Comparison of ENCODE assay signal across 8 mouse cellular contexts in the genomic region with DNA sequence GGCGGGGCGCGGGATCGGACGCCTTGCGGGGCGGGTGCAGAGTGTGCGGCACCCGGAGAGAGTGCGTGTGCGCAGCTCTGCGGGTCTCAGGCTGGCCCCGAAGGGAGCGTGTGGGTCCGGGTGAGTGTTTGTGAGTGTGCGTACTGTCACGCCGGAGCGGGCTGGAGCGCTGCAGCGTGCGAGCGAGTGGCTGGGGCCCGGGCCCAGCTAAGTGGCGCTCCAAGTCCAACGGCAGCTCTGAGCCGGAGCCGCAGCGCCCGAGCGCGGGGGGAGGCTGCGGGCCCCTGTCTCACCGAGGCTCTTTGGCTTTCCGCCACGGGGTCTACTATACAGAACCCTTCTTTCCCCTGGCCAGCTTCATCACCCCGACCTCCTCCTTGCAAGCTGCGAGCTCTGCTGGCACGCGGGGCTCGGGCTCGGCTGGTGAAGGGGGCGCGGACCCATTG. TPM values are rescaled to one million over a fixed set of nuclear protein-coding genes. Genes with fewer than 3 reads are reported as not detected.
DNase-seq lines count a peak whose midpoint lies in the region; ATAC-seq lines count a peak whose summit lies in the region.

No protein-coding gene starts in this region.

- peaks cover 3% of the 10 kb centered on the region; the same call in 1 of the 2 replicates for H3K4me1 ChIP-seq in erythroblast, embryonic 14.5 days (ENCODE audit: control insufficient read depth)
- H3K4me1 ChIP-seq in forebrain, embryonic 14.5 days (ENCODE audit: control insufficient read depth, insufficient read depth, low read length), result peaks cover 19% of the 10 kb centered on the region
- H3K4me1 ChIP-seq in midbrain, embryonic 15.5 days, result peaks cover 38% of the 10 kb centered on the region

- ATAC-seq in erythroblast, adult 5-6 weeks (replicated peaks; ENCODE audit: low FRiP score, poor library complexity, severe bottlenecking), result no peak
- ATAC-seq in forebrain, embryonic 14.5 days, result peak; percentile 66
- ATAC-seq in midbrain, embryonic 15.5 days (replicated peaks), result peak; percentile 75
- ATAC-seq in granulocyte monocyte progenitor cell, adult 5-6 weeks (replicated peaks; ENCODE audit: poor library complexity, severe bottlenecking), result no peak

- no peaks in the 10 kb centered on the region; the same call in 1 of the 2 replicates for H3K9me3 ChIP-seq in erythroblast, embryonic 14.5 days (ENCODE audit: control insufficient read depth, low read length)
- no peaks in the 10 kb centered on the region for H3K9me3 ChIP-seq in forebrain, embryonic 14.5 days (replicated peaks; ENCODE audit: control insufficient read depth, low read length)
- no peaks in the 10 kb centered on the region for H3K9me3 ChIP-seq in midbrain, embryonic 15.5 days

- H3K9ac ChIP-seq in forebrain, embryonic 14.5 days (ENCODE audit: low read length), result peak overlapping the region; percentile 91
- H3K9ac ChIP-seq in midbrain, embryonic 15.5 days, result peak overlapping the region; percentile 96

- peak overlapping the region; percentile 88 for H3K4me2 ChIP-seq in forebrain, embryonic 14.5 days (ENCODE audit: low read length)
- H3K4me2 ChIP-seq in midbrain, embryonic 15.5 days, result peak overlapping the region; percentile 89

- peaks cover 84% of the 10 kb centered on the region for H3K27me3 ChIP-seq in erythroblast, embryonic 14.5 days (ENCODE audit: control insufficient read depth)
- H3K27me3 ChIP-seq in forebrain, embryonic 14.5 days (replicated peaks; ENCODE audit: control insufficient read depth, insufficient read depth, low read length), result no peaks in the 10 kb centered on the region; the same call in 1 of the 2 replicates
- H3K27me3 ChIP-seq in midbrain, embryonic 15.5 days (replicated peaks), result peaks cover 13% of the 10 kb centered on the region; the same call in 1 of the 2 replicates

- peak overlapping the region; percentile 95 for H3K27ac ChIP-seq in forebrain, embryonic 14.5 days (ENCODE audit: low read depth, low read length)
- peak overlapping the region; percentile 94 for H3K27ac ChIP-seq in midbrain, embryonic 15.5 days

- no peaks in the 10 kb centered on the region for H3K36me3 ChIP-seq in erythroblast, embryonic 14.5 days (ENCODE audit: control insufficient read depth)
- H3K36me3 ChIP-seq in forebrain, embryonic 14.5 days (ENCODE audit: control insufficient read depth, insufficient read depth, low read length), result no peaks in the 10 kb centered on the region
- no peaks in the 10 kb centered on the region for H3K36me3 ChIP-seq in midbrain, embryonic 15.5 days (replicated peaks)

- H3K4me3 ChIP-seq in erythroblast, embryonic 14.5 days (replicated peaks), result peak overlapping the region; percentile 34
- peak overlapping the region; percentile 81 for H3K4me3 ChIP-seq in forebrain, embryonic 14.5 days (ENCODE audit: low read depth, low read length)
- H3K4me3 ChIP-seq in midbrain, embryonic 15.5 days, result peak overlapping the region; percentile 95

- under 1% methylated on average over 39 of the region's 44 CpGs for WGBS in forebrain, embryonic 14.5 days
- WGBS in midbrain, embryonic 15.5 days, result under 1% methylated on average over 44 of the region's 44 CpGs

- DNase-seq in right cerebral cortex, postnatal 4 days, result peak; percentile 68
- DNase-seq in right cerebral cortex, adult 2 months (ENCODE audit: low spot score in 2 of 2), result no peak
- peak; percentile 75 for DNase-seq in forebrain, embryonic 14.5 days (ENCODE audit: low spot score)
- peak; percentile 42 for DNase-seq in layer of hippocampus, adult 9-11 months

RNA-seq across cellular contexts. Expression of a gene that starts 0.5 kb away (rescaled TPM):
- polyA plus RNA-seq in erythroblast, embryonic 14.5 days (2012), result 0.03 and 0.04 TPM in 2 replicates
- total RNA-seq in erythroblast, adult 5-6 weeks (2015; ENCODE audit: low replicate concordance), result 0.84 TPM in 1 of 2 replicates, not detected in the other
- 1.1 TPM in 1 of 2 replicates, not detected in the other for total RNA-seq in erythroblast, adult 5-6 weeks (2017; ENCODE audit: low replicate concordance)
- 3.6 and 6.2 TPM in 2 replicates for polyA plus RNA-seq in forebrain, embryonic 14.5 days (2014; fragmentation: Nextera tagmentation; extraction: Ambion mirVana)
- 2.1 and 2.3 TPM in 2 replicates for polyA plus RNA-seq in midbrain, embryonic 15.5 days (2015; fragmentation: Nextera tagmentation; extraction: Ambion mirVana)
- total RNA-seq in granulocyte monocyte progenitor cell, adult 5-6 weeks (2014; fragmentation: Nextera tagmentation), result 0.51 TPM in 1 of 2 replicates, not detected in the other
- total RNA-seq in granulocyte monocyte progenitor cell, adult 5-6 weeks (2017), result 0.26 TPM in 1 of 2 replicates, not detected in the other

RNA-seq across cellular contexts. Expression of a gene that starts 29.6 kb away (rescaled TPM):
- 22.3 and 24.0 TPM in 2 replicates for polyA plus RNA-seq in erythroblast, embryonic 14.5 days (2012)
- 57.6 and 61.0 TPM in 2 replicates for total RNA-seq in erythroblast, adult 5-6 weeks (2015; ENCODE audit: low replicate concordance)
- total RNA-seq in erythroblast, adult 5-6 weeks (2017; ENCODE audit: low replicate concordance), result 37.5 and 42.4 TPM in 2 replicates
- polyA plus RNA-seq in forebrain, embryonic 14.5 days (2014; fragmentation: Nextera tagmentation; extraction: Ambion mirVana), result 144 and 166 TPM in 2 replicates
- polyA plus RNA-seq in midbrain, embryonic 15.5 days (2015; fragmentation: Nextera tagmentation; extraction: Ambion mirVana), result 181 and 183 TPM in 2 replicates
- 84.9 and 113 TPM in 2 replicates for total RNA-seq in granulocyte monocyte progenitor cell, adult 5-6 weeks (2014; fragmentation: Nextera tagmentation)
- total RNA-seq in granulocyte monocyte progenitor cell, adult 5-6 weeks (2017), result 11.7 and 19.3 TPM in 2 replicates

Comparison
In these comparisons a context has a peak if more than half of its experiments do, and no peak if none do; other contexts are left out.
1. DNase-seq: peak in right cerebral cortex, postnatal 4 days (single experiment), forebrain, embryonic 14.5 days (single experiment) and layer of hippocampus, adult 9-11 months (single experiment); none in right cerebral cortex, adult 2 months (0 of 2).
2. H3K4me3 ChIP-seq: peak in every context shown above with its lines; median percentile 95 in midbrain, embryonic 15.5 days; 81 in forebrain, embryonic 14.5 days; 34 in erythroblast, embryonic 14.5 days.
3. ATAC-seq: peak in forebrain, embryonic 14.5 days (single experiment) and midbrain, embryonic 15.5 days (single experiment); none in erythroblast, adult 5-6 weeks (single experiment) and granulocyte monocyte progenitor cell, adult 5-6 weeks (single experiment).